Mouse (Mus musculus): ENCODE data around the gene Nr2f1. TPM values are rescaled to one million over a fixed set of nuclear protein-coding genes. Genes with fewer than 3 reads are reported as not detected.

The Nr2f1 gene
- polyA plus RNA-seq, 1 experiment = 5.6 TPM

- DNase-seq = no peak
- no peak overlapping the region for H3K27ac ChIP-seq (ENCODE audit: insufficient read depth, low read depth, low read length)
- 45% methylated on average over 14 of the region's 14 CpGs for WGBS
- H3K27me3 ChIP-seq (replicated peaks; ENCODE audit: control insufficient read depth, insufficient read depth, low read length) = peaks cover 2% of the 10 kb centered on the region
- TF ChIP-seq CTCF (conservative IDR thresholded peaks at IDR 0.05; ENCODE audit: insufficient read depth, insufficient read length, low read depth, low read length) = no peak
- TF ChIP-seq POLR2A (IDR thresholded peaks at IDR 0.05; ENCODE audit: low read depth, low read length) = no peak
- H3K4me1 ChIP-seq (ENCODE audit: control insufficient read depth, insufficient read depth, low read length) = no peaks in the 10 kb centered on the region
- no peaks in the 10 kb centered on the region for H3K36me3 ChIP-seq (ENCODE audit: control insufficient read depth, insufficient read depth, low read length)
- no peak overlapping the region for H3K4me3 ChIP-seq (ENCODE audit: insufficient read depth, low read depth, low read length)
Observed at GRCm38 (mm10) chr13:78184786-78185466, 14.6 kb downstream of the Nr2f1 start.

GRCm38 (mm10) chr13:78183986-78184385 is 15.6 kb downstream of the Nr2f1 start:
- 73% methylated on average over 5 of the region's 5 CpGs for WGBS
- Histone ChIP-seq H3K36me3 (ENCODE audit: control insufficient read depth, insufficient read depth, low read length) (no peaks in the 10 kb centered on the region), H3K4me1 (ENCODE audit: control insufficient read depth, insufficient read depth, low read length) (no peaks in the 10 kb centered on the region), H3K27ac (ENCODE audit: insufficient read depth, low read depth, low read length) (no peak overlapping the region), H3K4me3 (ENCODE audit: insufficient read depth, low read depth, low read length) (no peak overlapping the region), H3K27me3 (replicated peaks; ENCODE audit: control insufficient read depth, insufficient read depth, low read length) (peaks cover 7% of the 10 kb centered on the region)
- no peak for TF ChIP-seq CTCF (conservative IDR thresholded peaks at IDR 0.05; ENCODE audit: insufficient read depth, insufficient read length, low read depth, low read length)
- no peak for TF ChIP-seq POLR2A (IDR thresholded peaks at IDR 0.05; ENCODE audit: low read depth, low read length)
- DNase-seq = no peak

GRCm38 (mm10) chr13:78183004-78183403 is 16.6 kb downstream of the Nr2f1 start:
- peaks cover 7% of the 10 kb centered on the region for H3K27me3 ChIP-seq (replicated peaks; ENCODE audit: control insufficient read depth, insufficient read depth, low read length)
- no peak overlapping the region for H3K4me3 ChIP-seq (ENCODE audit: insufficient read depth, low read depth, low read length)
- H3K27ac ChIP-seq (ENCODE audit: insufficient read depth, low read depth, low read length) = no peak overlapping the region
- no peak for DNase-seq
- WGBS = 47% methylated on average over 5 of the region's 5 CpGs
- H3K4me1 ChIP-seq (ENCODE audit: control insufficient read depth, insufficient read depth, low read length) = no peaks in the 10 kb centered on the region
- TF ChIP-seq POLR2A (IDR thresholded peaks at IDR 0.05; ENCODE audit: low read depth, low read length) = no peak
- no peak for TF ChIP-seq CTCF (conservative IDR thresholded peaks at IDR 0.05; ENCODE audit: insufficient read depth, insufficient read length, low read depth, low read length)
- no peaks in the 10 kb centered on the region for H3K36me3 ChIP-seq (ENCODE audit: control insufficient read depth, insufficient read depth, low read length)

- no peaks in the 10 kb centered on the region for H3K4me1 ChIP-seq (ENCODE audit: control insufficient read depth, insufficient read depth, low read length)
- 10% methylated on average over 14 of the region's 14 CpGs for WGBS
- peaks cover 7% of the 10 kb centered on the region for H3K27me3 ChIP-seq (replicated peaks; ENCODE audit: control insufficient read depth, insufficient read depth, low read length)
- H3K4me3 ChIP-seq (ENCODE audit: insufficient read depth, low read depth, low read length) = no peak overlapping the region
- H3K36me3 ChIP-seq (ENCODE audit: control insufficient read depth, insufficient read depth, low read length) = no peaks in the 10 kb centered on the region
- no peak for TF ChIP-seq POLR2A (IDR thresholded peaks at IDR 0.05; ENCODE audit: low read depth, low read length)
- no peak for TF ChIP-seq CTCF (conservative IDR thresholded peaks at IDR 0.05; ENCODE audit: insufficient read depth, insufficient read length, low read depth, low read length)
- H3K27ac ChIP-seq (ENCODE audit: insufficient read depth, low read depth, low read length) = no peak overlapping the region
- DNase-seq = no peak
Observed at GRCm38 (mm10) chr13:78181930-78182558, 17.5 kb downstream of the Nr2f1 start.

GRCm38 (mm10) chr13:78181071-78181929 is 18.3 kb downstream of the Nr2f1 start:
- no peaks in the 10 kb centered on the region for H3K4me1 ChIP-seq (ENCODE audit: control insufficient read depth, insufficient read depth, low read length)
- no peak for DNase-seq
- no peaks in the 10 kb centered on the region for H3K36me3 ChIP-seq (ENCODE audit: control insufficient read depth, insufficient read depth, low read length)
- H3K27ac ChIP-seq (ENCODE audit: insufficient read depth, low read depth, low read length) = no peak overlapping the region
- 0 out of 2 replicates have a peak overlapping the region, but pooled peaks have one; percentile 15 for H3K4me3 ChIP-seq (ENCODE audit: insufficient read depth, low read depth, low read length)
- 4% methylated on average over 43 of the region's 44 CpGs for WGBS
- no peak for TF ChIP-seq POLR2A (IDR thresholded peaks at IDR 0.05; ENCODE audit: low read depth, low read length)
- no peak for TF ChIP-seq CTCF (conservative IDR thresholded peaks at IDR 0.05; ENCODE audit: insufficient read depth, insufficient read length, low read depth, low read length)
- peaks cover 7% of the 10 kb centered on the region for H3K27me3 ChIP-seq (replicated peaks; ENCODE audit: control insufficient read depth, insufficient read depth, low read length)

GRCm38 (mm10) chr13:78180261-78180660 is 19.3 kb downstream of the Nr2f1 start:
- no peaks in the 10 kb centered on the region for H3K36me3 ChIP-seq (ENCODE audit: control insufficient read depth, insufficient read depth, low read length)
- TF ChIP-seq CTCF (conservative IDR thresholded peaks at IDR 0.05; ENCODE audit: insufficient read depth, insufficient read length, low read depth, low read length) (no peak), POLR2A (IDR thresholded peaks at IDR 0.05; ENCODE audit: low read depth, low read length) (no peak)
- no peaks in the 10 kb centered on the region for H3K4me1 ChIP-seq (ENCODE audit: control insufficient read depth, insufficient read depth, low read length)
- H3K27me3 ChIP-seq (replicated peaks; ENCODE audit: control insufficient read depth, insufficient read depth, low read length) = peaks cover 7% of the 10 kb centered on the region
- DNase-seq = no peak
- WGBS = 65% methylated on average over 3 of the region's 3 CpGs
- H3K27ac ChIP-seq (ENCODE audit: insufficient read depth, low read depth, low read length) = no peak overlapping the region
- no peak overlapping the region for H3K4me3 ChIP-seq (ENCODE audit: insufficient read depth, low read depth, low read length)

All from kidney, adult 2 months (tissue).